Mouse (Mus musculus) C2C12 (cell line): Measurements from ENCODE around the gene Cby3.

Experiments used
- CEBPB ChIP-seq: IDR thresholded peaks from one replicate; pipeline ENCODE4 v1.6.1; 2011; ENCODE audit warnings: low read depth, mild to moderate bottlenecking, control low read depth, moderate library complexity
- CTCF ChIP-seq: IDR thresholded peaks from one replicate; pipeline ENCODE4 v1.5.1; 2011; ENCODE audit not compliant: control insufficient read depth, insufficient read depth, insufficient read length
- FOSL1 ChIP-seq: IDR thresholded peaks from one replicate; pipeline ENCODE4 v1.8.0; 2011; ENCODE audit warnings: mild to moderate bottlenecking, low read length; ENCODE audit not compliant: poor library complexity, insufficient read depth, severe bottlenecking
- MAX ChIP-seq: IDR thresholded peaks from one replicate; pipeline ENCODE4 v1.6.1; 2011; ENCODE audit warnings: mild to moderate bottlenecking, control low read depth
- MYOD1 ChIP-seq: IDR thresholded peaks from one replicate; pipeline ENCODE4 v1.6.1; 2011; ENCODE audit warnings: low read depth; ENCODE audit not compliant: control insufficient read depth, insufficient read length
- MYOG ChIP-seq: IDR thresholded peaks from one replicate; pipeline ENCODE4 v1.6.1; 2011; ENCODE audit not compliant: control insufficient read depth, insufficient read length; ENCODE audit errors: extremely low read depth
- USF1 ChIP-seq: IDR thresholded peaks from one replicate; pipeline ENCODE4 v1.6.1; 2011; ENCODE audit warnings: low read depth, mild to moderate bottlenecking, control low read depth, moderate library complexity

DNA sequence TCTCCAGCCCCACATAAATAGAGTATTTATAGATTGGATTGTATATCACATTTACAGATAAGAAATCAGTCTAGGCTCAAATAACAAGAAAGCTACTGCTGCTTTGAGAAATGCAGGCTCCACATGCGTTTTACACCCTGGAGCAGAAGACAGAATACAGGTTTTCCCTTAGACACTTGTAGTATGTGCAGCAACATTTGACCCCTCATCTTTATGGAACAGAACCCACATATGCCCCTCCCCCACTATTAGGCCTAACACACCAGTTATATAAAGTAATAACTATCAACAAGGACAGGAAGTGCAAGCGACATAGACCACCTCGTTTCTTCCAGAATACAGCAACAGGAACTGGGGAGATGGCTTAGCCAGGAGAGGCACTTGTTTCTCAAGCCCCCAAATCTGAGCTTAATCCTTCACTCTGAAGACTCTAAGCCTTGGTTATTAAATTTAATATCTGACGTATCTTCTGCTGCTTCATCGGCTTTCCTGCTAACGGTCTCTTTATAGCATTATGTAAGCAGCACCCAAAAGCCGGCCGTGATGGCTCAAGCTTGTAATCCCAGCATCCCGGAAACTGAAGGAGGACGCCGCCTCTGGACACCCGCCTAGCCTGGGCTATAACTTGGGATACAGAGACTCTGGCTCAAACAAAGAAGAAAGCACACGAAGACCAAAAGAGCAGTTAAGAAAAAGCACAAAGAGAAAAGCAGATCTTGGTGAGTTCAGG is 20.2 kb downstream of the Cby3 start:
- TF ChIP-seq CEBPB (no peak), CTCF (no peak), MYOD1 (no peak), MYOG (no peak), MAX (no peak), USF1 (no peak), FOSL1 (no peak)
